Mouse (Mus musculus): Measurements from ENCODE around the gene Hopx. TPM values are rescaled to one million over a fixed set of nuclear protein-coding genes. Genes with fewer than 3 reads are reported as not detected.

Hopx gene
- total and polyA plus RNA-seq, 3 experiments = 26.8 to 43.4 TPM; not detected in 1

- Histone ChIP-seq H3K9ac (ENCODE audit: control insufficient read depth, low read depth, low read length, poor library complexity, severe bottlenecking) (peak overlapping the region; percentile 85), H3K4me1 (ENCODE audit: control insufficient read depth in 1 of 2, insufficient read depth in 2 of 2, low read length in 2 of 2) (peaks cover 5 to 15% of the 10 kb centered on the region in 2 experiments; a peak in 3 of 4 replicates), H3K36me3 (ENCODE audit: control insufficient read depth in 1 of 2, insufficient read depth in 2 of 2, low read length in 2 of 2) (peaks cover 0 to 11% of the 10 kb centered on the region in 2 experiments; a peak in 2 of 4 replicates), H3K27ac (ENCODE audit: control insufficient read depth, low read depth, low read length) (no peak overlapping the region), H3K79me2 (ENCODE audit: control insufficient read depth, insufficient read depth, low read length, poor library complexity) (no peaks in the 10 kb centered on the region; the same call in 1 of the 2 replicates), H3K9me3 (replicated peaks; ENCODE audit: insufficient read depth, low read length) (no peaks in the 10 kb centered on the region), H3K27me3 (ENCODE audit: control insufficient read depth in 1 of 2, insufficient read depth in 2 of 2, low read length in 2 of 2) (no peaks in the 10 kb centered on the region), H3K4me3 (ENCODE audit: control insufficient read depth in 1 of 2, insufficient read depth in 1 of 2, low read depth in 2 of 2, low read length in 2 of 2) (peak overlapping the region; percentile 46 to 88)
- no peak for DNase-seq (ENCODE audit: low read depth, low spot score)
- TF ChIP-seq USF1 (IDR thresholded peaks at IDR 0.05; ENCODE audit: low read depth, low read length) = no peak
- TF ChIP-seq CHD1 (IDR thresholded peaks at IDR 0.05; ENCODE audit: low read depth, low read length) = 0 out of 2 replicates have a peak, but pooled peaks have one; percentile 53
Observed at GRCm38 (mm10) chr5:77140861-77141260, 25.9 kb upstream of the Hopx start.

- H3K27me3 ChIP-seq (ENCODE audit: control insufficient read depth in 1 of 2, insufficient read depth in 2 of 2, low read length in 2 of 2) = no peaks in the 10 kb centered on the region
- peaks cover 5 to 16% of the 10 kb centered on the region in 2 experiments; a peak in 3 of 4 replicates for H3K4me1 ChIP-seq (ENCODE audit: control insufficient read depth in 1 of 2, insufficient read depth in 2 of 2, low read length in 2 of 2)
- H3K4me3 ChIP-seq (ENCODE audit: control insufficient read depth in 1 of 2, insufficient read depth in 1 of 2, low read depth in 2 of 2, low read length in 2 of 2) = peak overlapping the region; percentile 46 to 88
- DNase-seq (ENCODE audit: low read depth, low spot score) = peak; percentile 85
- no peaks in the 10 kb centered on the region; the same call in 1 of the 2 replicates for H3K79me2 ChIP-seq (ENCODE audit: control insufficient read depth, insufficient read depth, low read length, poor library complexity)
- peak overlapping the region; percentile 85 for H3K9ac ChIP-seq (ENCODE audit: control insufficient read depth, low read depth, low read length, poor library complexity, severe bottlenecking)
- H3K9me3 ChIP-seq (replicated peaks; ENCODE audit: insufficient read depth, low read length) = no peaks in the 10 kb centered on the region
- TF ChIP-seq ETS1 (IDR thresholded peaks at IDR 0.05; ENCODE audit: low read depth, low read length) (0 out of 2 replicates have a peak, but pooled peaks have one; percentile 5), JUND (IDR thresholded peaks at IDR 0.05; ENCODE audit: low read depth, low read length) (no peak), POLR2AphosphoS2 (IDR thresholded peaks at IDR 0.05; ENCODE audit: low read length) (peak; percentile 62; the same call in 1 of the 2 replicates), MXI1 (IDR thresholded peaks at IDR 0.05; ENCODE audit: low read depth, low read length) (peak; percentile 58; the same call in 1 of the 2 replicates), HCFC1 (IDR thresholded peaks at IDR 0.05; ENCODE audit: low read depth, low read length) (peak; percentile 59; the same call in 1 of the 2 replicates), SIN3A (IDR thresholded peaks at IDR 0.05; ENCODE audit: low read length) (peak; percentile 48), POLR2A (IDR thresholded peaks at IDR 0.05; ENCODE audit: control insufficient read depth in 1 of 2, insufficient read depth in 1 of 2, low read depth in 1 of 2, low read length in 2 of 2, poor library complexity in 1 of 2) (peak; percentile 53 to 77; a peak in 3 of 4 replicates), POLR2AphosphoS5 (IDR thresholded peaks at IDR 0.05; ENCODE audit: borderline replicate concordance, low read depth, low read length) (no peak), NELFE (IDR thresholded peaks at IDR 0.05; ENCODE audit: low read depth, low read length) (peak; percentile 43; the same call in 1 of the 2 replicates), TCF12 (IDR thresholded peaks at IDR 0.05; ENCODE audit: low read depth, low read length) (no peak)
- peak overlapping the region; percentile 66 for H3K27ac ChIP-seq (ENCODE audit: control insufficient read depth, low read depth, low read length)
- H3K36me3 ChIP-seq (ENCODE audit: control insufficient read depth in 1 of 2, insufficient read depth in 2 of 2, low read length in 2 of 2) = peaks cover 0 to 11% of the 10 kb centered on the region in 2 experiments; a peak in 2 of 4 replicates
Observed at GRCm38 (mm10) chr5:77140108-77140507, 25.2 kb upstream of the Hopx start.

DNA sequence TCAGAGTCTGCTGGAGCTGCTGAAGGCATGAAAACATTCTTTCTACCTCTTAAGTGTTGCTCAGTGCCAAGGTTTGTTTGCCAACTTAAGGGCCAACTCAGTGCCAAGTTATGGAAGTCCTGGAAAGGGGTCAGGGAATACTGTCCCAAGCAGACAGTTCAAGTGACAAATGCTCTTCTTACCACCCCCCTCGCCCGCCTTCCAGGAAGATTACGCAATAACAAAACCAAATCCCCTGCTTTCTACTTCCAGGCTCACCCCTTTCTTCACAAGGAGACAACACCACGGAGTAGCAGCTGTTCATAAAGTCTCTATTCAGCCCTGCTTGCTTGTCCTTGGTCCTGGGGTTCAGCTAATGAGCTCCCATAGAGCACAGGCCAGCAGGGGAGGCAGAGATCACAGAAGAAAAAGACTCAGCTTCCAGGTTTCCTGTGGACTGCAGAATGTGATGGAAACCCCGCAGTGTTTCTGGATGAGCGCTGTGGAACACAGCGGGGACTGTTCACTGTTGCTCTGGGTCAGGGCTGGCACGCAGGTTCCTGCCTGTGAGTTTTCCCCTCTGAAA is 22.9 kb upstream of the Hopx start:
- Histone ChIP-seq H3K79me2 (ENCODE audit: control insufficient read depth, insufficient read depth, low read length, poor library complexity) (no peaks in the 10 kb centered on the region; the same call in 1 of the 2 replicates), H3K27me3 (ENCODE audit: control insufficient read depth in 1 of 2, insufficient read depth in 2 of 2, low read length in 2 of 2) (no peaks in the 10 kb centered on the region), H3K4me1 (ENCODE audit: control insufficient read depth in 1 of 2, insufficient read depth in 2 of 2, low read length in 2 of 2) (peaks cover 5 to 28% of the 10 kb centered on the region in 2 experiments; a peak in 3 of 4 replicates), H3K9me3 (replicated peaks; ENCODE audit: insufficient read depth, low read length) (no peaks in the 10 kb centered on the region), H3K4me3 (ENCODE audit: control insufficient read depth in 1 of 2, insufficient read depth in 1 of 2, low read depth in 2 of 2, low read length in 2 of 2) (no peak overlapping the region), H3K36me3 (ENCODE audit: control insufficient read depth in 1 of 2, insufficient read depth in 2 of 2, low read length in 2 of 2) (peaks cover 0 to 26% of the 10 kb centered on the region in 2 experiments; a peak in 2 of 4 replicates), H3K27ac (ENCODE audit: control insufficient read depth, low read depth, low read length) (no peak overlapping the region), H3K9ac (ENCODE audit: control insufficient read depth, low read depth, low read length, poor library complexity, severe bottlenecking) (no peak overlapping the region)
- TF ChIP-seq HCFC1 (IDR thresholded peaks at IDR 0.05; ENCODE audit: low read depth, low read length) = no peak
- TF ChIP-seq MYC (IDR thresholded peaks at IDR 0.05; ENCODE audit: low read depth, low read length) = no peak
- TF ChIP-seq BHLHE40 (IDR thresholded peaks at IDR 0.05; ENCODE audit: borderline replicate concordance, low read depth, low read length) = no peak
- no peak for TF ChIP-seq NRF1 (IDR thresholded peaks at IDR 0.05; ENCODE audit: insufficient read depth, low read depth, low read length, poor library complexity, severe bottlenecking)
- TF ChIP-seq POLR2AphosphoS5 (IDR thresholded peaks at IDR 0.05; ENCODE audit: borderline replicate concordance, low read depth, low read length) = no peak
- TF ChIP-seq ZNF384 (IDR thresholded peaks at IDR 0.05; ENCODE audit: low read depth, low read length) = no peak
- no peak for TF ChIP-seq ELF1 (IDR thresholded peaks at IDR 0.05; ENCODE audit: low read depth, low read length)
- no peak for TF ChIP-seq RAD21 (IDR thresholded peaks at IDR 0.05; ENCODE audit: low read depth, low read length)
- no peak for TF ChIP-seq MAFK (IDR thresholded peaks at IDR 0.05; ENCODE audit: borderline replicate concordance, low read depth, low read length)
- TF ChIP-seq POLR2A (IDR thresholded peaks at IDR 0.05; ENCODE audit: control insufficient read depth in 1 of 2, insufficient read depth in 1 of 2, low read depth in 1 of 2, low read length in 2 of 2, poor library complexity in 1 of 2) = no peak
- TF ChIP-seq UBTF (IDR thresholded peaks at IDR 0.05; ENCODE audit: borderline replicate concordance, insufficient read depth, low read depth, low read length) = no peak
- no peak for TF ChIP-seq USF2 (IDR thresholded peaks at IDR 0.05; ENCODE audit: borderline replicate concordance in 1 of 2, insufficient read depth in 1 of 2, low read depth in 1 of 2, low read length in 2 of 2)
- no peak for TF ChIP-seq E2F4 (IDR thresholded peaks at IDR 0.05; ENCODE audit: borderline replicate concordance, low read depth, low read length)
- TF ChIP-seq SIN3A (IDR thresholded peaks at IDR 0.05; ENCODE audit: low read length) = no peak
- no peak for DNase-seq (ENCODE audit: low read depth, low spot score)
